Mouse (Mus musculus) left cerebral cortex, adult 8-10 months (tissue): Measurements from ENCODE around the gene Ambp. TPM values are rescaled to one million over a fixed set of nuclear protein-coding genes. Genes with fewer than 3 reads are reported as not detected.

ENCODE experiments used
- DNase-seq, 2 experiments: peaks; one replicate each; pipeline ENCODE4 v3.0.0; 2022; ENCODE audit warnings: low spot score in 2 of 2
- total RNA-seq, 4 experiments: library from RNA; stranded (reverse); gene quantifications; 2 replicates each; pipeline ENCODE4 v1.2.4; 2022

The Ambp gene
- total RNA-seq, 4 experiments from 2014 or later = not detected

- DNase-seq = peak; percentile 40 to 59
Observed at GRCm38 (mm10) chr4:63118639-63119437, 35.8 kb downstream of the Ambp start.

- DNase-seq = no peak
Observed at GRCm38 (mm10) chr4:63105651-63106050, 48.9 kb downstream of the Ambp start.

GRCm38 (mm10) chr4:63102025-63102424 is 52.6 kb downstream of the Ambp start:
- DNase-seq = no peak

GRCm38 (mm10) chr4:63100478-63100877 is 54.1 kb downstream of the Ambp start:
- no peak for DNase-seq

- DNase-seq = no peak
Observed at GRCm38 (mm10) chr4:63097603-63098002, 57.0 kb downstream of the Ambp start.

Other genes starting within 250 kb of the Ambp start
- gene Zfp618, start 189.2 kb downstream of the Ambp start, total RNA-seq = 1 to 10 TPM; 3.6 to 5.8 (median 4.7) TPM
- under 1 TPM in 1 of 4 experiments, not detected in 3; 0.11 TPM for gene Kif12, start 17.3 kb upstream of the Ambp start, total RNA-seq
- 1 to 10 TPM; 3.7 to 7.4 (median 5.4) TPM for gene Col27a1, start 59.2 kb upstream of the Ambp start, total RNA-seq
- gene Orm1, start 189.8 kb upstream of the Ambp start, total RNA-seq = not detected
- not detected for gene Orm3, start 201.4 kb upstream of the Ambp start, total RNA-seq
- gene Orm2, start 207.7 kb upstream of the Ambp start, total RNA-seq = not detected
- gene Akna, start 248.6 kb upstream of the Ambp start, total RNA-seq = 1 to 10 TPM; 3.6 to 5.3 (median 4.5) TPM